Comparison of ENCODE assay signal across 9 mouse cellular contexts in the genomic region with DNA sequence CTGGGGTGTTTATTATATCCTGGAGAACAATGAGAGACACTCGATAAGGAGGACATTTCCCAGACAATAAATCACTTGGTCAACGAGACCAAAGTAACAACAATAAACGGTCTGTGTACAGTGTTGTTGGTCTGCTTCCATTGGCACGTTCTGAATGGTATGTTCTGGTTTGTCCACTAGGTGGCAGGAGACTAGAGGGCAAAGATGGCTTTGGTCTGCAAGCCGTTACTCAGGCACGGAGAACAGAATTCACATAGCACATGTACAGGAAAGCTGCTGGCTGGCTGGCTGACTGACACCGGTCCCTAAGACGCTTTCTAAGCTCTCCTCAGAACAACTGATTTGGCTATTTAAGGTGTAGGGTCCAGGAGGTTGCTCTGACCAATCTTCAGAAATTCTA.
DNase-seq lines count a peak whose midpoint lies in the region; ATAC-seq and TF ChIP-seq lines count a peak whose summit lies in the region.
"Had no signal": no experiment of that assay in that cellular context is flagged by ENCODE, and none has a peak within 500 bp of the region (broad histone marks: within the 10 kb centered on the region; RNA-seq: fewer than 3 reads in every experiment).

No protein-coding gene starts in this region.

- no peak for ATAC-seq in liver, embryonic 11.5 days (replicated peaks; ENCODE audit: low FRiP score)
- ATAC-seq in hindbrain, embryonic 11.5 days (ENCODE audit: low FRiP score): no peak
- ATAC-seq in megakaryocyte-erythroid progenitor cell, adult 5-6 weeks (replicated peaks; ENCODE audit: low FRiP score, low TSS enrichment, poor library complexity, severe bottlenecking): peak; percentile 83

- H3K9me3 ChIP-seq in liver, embryonic 11.5 days (ENCODE audit: control insufficient read depth, low read length): no peaks in the 10 kb centered on the region
- H3K9me3 ChIP-seq in hindbrain, embryonic 11.5 days (ENCODE audit: control insufficient read depth, low read length): no peaks in the 10 kb centered on the region
- H3K9me3 ChIP-seq: megakaryocyte, embryonic 14.5 days had no signal

- no peak overlapping the region for H3K9ac ChIP-seq in liver, embryonic 11.5 days (ENCODE audit: low read depth, low read length)
- H3K9ac ChIP-seq in hindbrain, embryonic 11.5 days (ENCODE audit: low read depth, low read length): no peak overlapping the region

- TF ChIP-seq CTCF in spleen, adult 2 months (IDR thresholded peaks at IDR 0.05; ENCODE audit: extremely low read depth, insufficient read depth, insufficient read length, insufficient replicate concordance): peak; percentile 77; the same call in 1 of the 2 replicates

- peak; percentile 40 for DNase-seq in liver
- DNase-seq in liver, embryonic 11.5 days (ENCODE audit: low spot score): no peak
- peak; percentile 82 for DNase-seq in adrenal gland, postnatal 14 days
- peak; percentile 79 for DNase-seq in embryo, embryonic 9.5 days (ENCODE audit: extremely low spot score)
- DNase-seq in hindbrain, embryonic 11.5 days (ENCODE audit: low spot score): peak; percentile 84
- DNase-seq in layer of hippocampus, adult 9-10 months (ENCODE audit: low spot score): peak; percentile 81
- DNase-seq in spleen, adult 2 months (ENCODE audit: low read depth in 1 of 2, low spot score in 2 of 2): peak; percentile 33 to 38

- peaks cover 4% of the 10 kb centered on the region; the same call in 1 of the 2 replicates for H3K4me1 ChIP-seq in liver, embryonic 11.5 days (replicated peaks; ENCODE audit: control insufficient read depth, insufficient read depth, low read length)
- peaks cover 7% of the 10 kb centered on the region for H3K4me1 ChIP-seq in hindbrain, embryonic 11.5 days (replicated peaks; ENCODE audit: control insufficient read depth, insufficient read depth, low read length)
- no peaks in the 10 kb centered on the region for H3K4me1 ChIP-seq in spleen, adult 2 months (ENCODE audit: control insufficient read depth, insufficient read depth, insufficient read length)

- WGBS in liver, embryonic 11.5 days: 24% methylated on average over 8 of the region's 8 CpGs
- 26% methylated on average over 8 of the region's 8 CpGs for WGBS in hindbrain, embryonic 11.5 days
- WGBS in spleen, adult 2 months: 7% methylated on average over 8 of the region's 8 CpGs

- H3K4me3 ChIP-seq in liver, embryonic 11.5 days (ENCODE audit: low read depth, low read length): no peak overlapping the region
- H3K4me3 ChIP-seq in hindbrain, embryonic 11.5 days (ENCODE audit: low read depth, low read length): no peak overlapping the region
- H3K4me3 ChIP-seq in spleen, adult 2 months (ENCODE audit: extremely low read depth, insufficient read depth, insufficient read length): no peak overlapping the region
- H3K4me3 ChIP-seq: megakaryocyte, embryonic 14.5 days had no signal

- no peaks in the 10 kb centered on the region for H3K36me3 ChIP-seq in liver, embryonic 11.5 days (ENCODE audit: control insufficient read depth, insufficient read depth, low read length)
- no peaks in the 10 kb centered on the region for H3K36me3 ChIP-seq in hindbrain, embryonic 11.5 days (ENCODE audit: control insufficient read depth, insufficient read depth, low read length)
- H3K36me3 ChIP-seq in spleen, adult 2 months (ENCODE audit: control insufficient read depth, insufficient read depth, low read length): no peaks in the 10 kb centered on the region

- no peak overlapping the region for H3K27ac ChIP-seq in liver, embryonic 11.5 days (ENCODE audit: low read depth, low read length)
- H3K27ac ChIP-seq in hindbrain, embryonic 11.5 days (ENCODE audit: low read depth, low read length): no peak overlapping the region
- H3K27ac ChIP-seq in spleen, adult 2 months (ENCODE audit: insufficient read depth, low read length): no peak overlapping the region

- H3K27me3 ChIP-seq in liver, embryonic 11.5 days (replicated peaks; ENCODE audit: control insufficient read depth, insufficient read depth, low read length): no peaks in the 10 kb centered on the region
- no peaks in the 10 kb centered on the region for H3K27me3 ChIP-seq in hindbrain, embryonic 11.5 days (ENCODE audit: control insufficient read depth, insufficient read depth, low read length)
- no peaks in the 10 kb centered on the region for H3K27me3 ChIP-seq in spleen, adult 2 months (ENCODE audit: control insufficient read depth, insufficient read depth, low read length)

- H3K4me2 ChIP-seq in liver, embryonic 11.5 days: no peak overlapping the region
- H3K4me2 ChIP-seq in hindbrain, embryonic 11.5 days (replicated peaks; ENCODE audit: low read depth, low read length): no peak overlapping the region

- TF ChIP-seq POLR2A in spleen, adult 2 months (IDR thresholded peaks at IDR 0.05; ENCODE audit: low read depth, low read length): no peak
